Mouse (Mus musculus) liver, embryonic 13.5 days (tissue): ENCODE results near the gene Meis1. TPM values are rescaled to one million over a fixed set of nuclear protein-coding genes. Genes with fewer than 3 reads are reported as not detected.
A peak's percentile ranks its signal among the peaks of the same experiment; 100 is the strongest.

Experiments
- ATAC-seq: fragments of 200-750 bp; cut with Nextera tagmentation; 2 replicates; pipeline ENCODE4 v1.8.0; 2017; ENCODE audit warnings: low read depth, mild to moderate bottlenecking, moderate number of reproducible peaks, moderate library complexity
- DNase-seq: peaks from one replicate; pipeline ENCODE4 v3.0.0; 2022
- H3K27ac ChIP-seq: fragments of 300-500 bp; sonication (generic); 2 replicates; pipeline ENCODE4 v1.5.1; 2015; ENCODE audit warnings: moderate library complexity, mild to moderate bottlenecking, inconsistent platforms
- H3K27me3 ChIP-seq: fragments of 300-500 bp; sonication (generic); 2 replicates; pipeline ENCODE4 v1.6.1; 2015; ENCODE audit warnings: mild to moderate bottlenecking, inconsistent platforms
- H3K36me3 ChIP-seq: fragments of 300-500 bp; sonication (generic); 2 replicates; pipeline ENCODE4 v1.6.1; 2015; ENCODE audit warnings: mild to moderate bottlenecking, inconsistent platforms
- H3K4me1 ChIP-seq: fragments of 300-500 bp; sonication (generic); replicated peaks from 2 replicates; pipeline ENCODE4 v1.6.1; 2015; ENCODE audit warnings: inconsistent platforms
- H3K4me2 ChIP-seq: fragments of 300-500 bp; sonication (generic); 2 replicates; pipeline ENCODE4 v1.6.1; 2015; ENCODE audit warnings: inconsistent platforms, mild to moderate bottlenecking, moderate library complexity
- H3K4me3 ChIP-seq: fragments of 300-500 bp; sonication (generic); replicated peaks from 2 replicates; pipeline ENCODE4 v1.5.1; 2015; ENCODE audit warnings: mild to moderate bottlenecking, inconsistent platforms
- H3K9ac ChIP-seq: fragments of 300-500 bp; sonication (generic); 2 replicates; pipeline ENCODE4 v1.6.1; 2015; ENCODE audit warnings: mild to moderate bottlenecking, inconsistent platforms
- H3K9me3 ChIP-seq: fragments of 300-500 bp; sonication (generic); replicated peaks from 2 replicates; pipeline ENCODE4 v1.6.1; 2016; ENCODE audit warnings: inconsistent platforms
- WGBS: fragments of 180-500 bp; shearing (Covaris S2); methylation state at CpG from one replicate; pipeline ENCODE4 v1.1.7; 2015; ENCODE audit not compliant: insufficient replicate concordance; 5-methylcytosine and 5-hydroxymethylcytosine counted together
- polyA plus RNA-seq: library from polyadenylated mRNA; unstranded; fragments of >200 nt; fragmentation: Nextera tagmentation; extraction: Ambion mirVana; gene quantifications from 2 replicates; pipeline ENCODE4 v1.2.1, GENCODE M21; 2015

The Meis1 gene
- polyA plus RNA-seq, 1 experiment from 2014 or later: 10.7 TPM

GRCm38 (mm10) chr11:18889139-18889538 is 129.6 kb downstream of the Meis1 start:
- Histone ChIP-seq H3K27me3 (no peaks in the 10 kb centered on the region), H3K4me1 (peaks cover 14% of the 10 kb centered on the region), H3K4me3 (no peak overlapping the region), H3K9me3 (no peaks in the 10 kb centered on the region), H3K4me2 (no peak overlapping the region), H3K27ac (no peak overlapping the region), H3K9ac (no peak overlapping the region), H3K36me3 (no peaks in the 10 kb centered on the region)
- no peak for DNase-seq
- ATAC-seq: no peak
- 37% methylated on average over 5 of the region's 5 CpGs for WGBS

GRCm38 (mm10) chr11:18888651-18889050 is 130.1 kb downstream of the Meis1 start:
- no peak overlapping the region for H3K9ac ChIP-seq
- WGBS: 37% methylated on average over 1 of the region's 1 CpGs
- no peak overlapping the region for H3K4me3 ChIP-seq
- DNase-seq (no peak), ATAC-seq (no peak)
- peaks cover 18% of the 10 kb centered on the region for H3K4me1 ChIP-seq
- no peak overlapping the region for H3K27ac ChIP-seq
- H3K4me2 ChIP-seq: no peak overlapping the region
- no peaks in the 10 kb centered on the region for H3K36me3 ChIP-seq
- H3K27me3 ChIP-seq: no peaks in the 10 kb centered on the region
- H3K9me3 ChIP-seq: no peaks in the 10 kb centered on the region

- H3K4me1 ChIP-seq: peaks cover 18% of the 10 kb centered on the region
- H3K27me3 ChIP-seq: no peaks in the 10 kb centered on the region
- DNase-seq (no peak), ATAC-seq (0 out of 2 replicates have a peak, but pooled peaks have one; percentile 58)
- H3K4me2 ChIP-seq: 0 out of 2 replicates have a peak overlapping the region, but pooled peaks have one; percentile 34
- H3K9ac ChIP-seq: no peak overlapping the region
- peaks cover 3% of the 10 kb centered on the region; the same call in 1 of the 2 replicates for H3K36me3 ChIP-seq
- 0 out of 2 replicates have a peak overlapping the region, but pooled peaks have one; percentile 10 for H3K4me3 ChIP-seq
- H3K9me3 ChIP-seq: no peaks in the 10 kb centered on the region
- H3K27ac ChIP-seq: no peak overlapping the region
- WGBS: 39% methylated on average over 9 of the region's 9 CpGs
Measured at GRCm38 (mm10) chr11:18885729-18886325, 133.0 kb downstream of the Meis1 start.

GRCm38 (mm10) chr11:18885036-18885728 is 133.6 kb downstream of the Meis1 start:
- ATAC-seq (0 out of 2 replicates have a peak, but pooled peaks have one; percentile 7), DNase-seq (no peak)
- Histone ChIP-seq H3K9me3 (no peaks in the 10 kb centered on the region), H3K9ac (no peak overlapping the region), H3K27ac (no peak overlapping the region; the same call in 1 of the 2 replicates), H3K4me2 (0 out of 2 replicates have a peak overlapping the region, but pooled peaks have one; percentile 34), H3K4me3 (peak overlapping the region; percentile 10; the same call in 1 of the 2 replicates), H3K36me3 (peaks cover 3% of the 10 kb centered on the region; the same call in 1 of the 2 replicates), H3K4me1 (peaks cover 18% of the 10 kb centered on the region), H3K27me3 (no peaks in the 10 kb centered on the region)
- 50% methylated on average over 6 of the region's 6 CpGs for WGBS

- ATAC-seq (no peak), DNase-seq (no peak)
- Histone ChIP-seq H3K27me3 (no peaks in the 10 kb centered on the region), H3K4me3 (no peak overlapping the region), H3K9ac (no peak overlapping the region), H3K4me1 (peaks cover 13% of the 10 kb centered on the region), H3K27ac (no peak overlapping the region), H3K4me2 (no peak overlapping the region), H3K9me3 (no peaks in the 10 kb centered on the region), H3K36me3 (peaks cover 3% of the 10 kb centered on the region; the same call in 1 of the 2 replicates)
- 55% methylated on average over 3 of the region's 3 CpGs for WGBS
Measured at GRCm38 (mm10) chr11:18883987-18884386, 134.8 kb downstream of the Meis1 start.

GRCm38 (mm10) chr11:18883507-18883881 is 135.3 kb downstream of the Meis1 start:
- Histone ChIP-seq H3K27me3 (peaks cover 3% of the 10 kb centered on the region; the same call in 1 of the 2 replicates), H3K36me3 (peaks cover 3% of the 10 kb centered on the region; the same call in 1 of the 2 replicates), H3K9me3 (no peaks in the 10 kb centered on the region), H3K9ac (no peak overlapping the region), H3K4me2 (no peak overlapping the region), H3K4me1 (peaks cover 10% of the 10 kb centered on the region), H3K27ac (no peak overlapping the region), H3K4me3 (no peak overlapping the region)
- no peak for ATAC-seq
- WGBS: 51% methylated on average over 2 of the region's 2 CpGs
- no peak for DNase-seq

- H3K4me2 ChIP-seq: no peak overlapping the region
- ATAC-seq (no peak), DNase-seq (no peak)
- WGBS: 63% methylated on average over 3 of the region's 3 CpGs
- peaks cover 3% of the 10 kb centered on the region; the same call in 1 of the 2 replicates for H3K36me3 ChIP-seq
- no peak overlapping the region for H3K27ac ChIP-seq
- H3K4me1 ChIP-seq: peaks cover 10% of the 10 kb centered on the region
- no peak overlapping the region for H3K4me3 ChIP-seq
- peaks cover 6% of the 10 kb centered on the region for H3K27me3 ChIP-seq
- H3K9me3 ChIP-seq: no peaks in the 10 kb centered on the region
- no peak overlapping the region for H3K9ac ChIP-seq
Measured at GRCm38 (mm10) chr11:18882747-18883506, 135.9 kb downstream of the Meis1 start.

GRCm38 (mm10) chr11:18882315-18882714 is 136.5 kb downstream of the Meis1 start:
- Histone ChIP-seq H3K4me1 (peaks cover 11% of the 10 kb centered on the region), H3K27me3 (peaks cover 12% of the 10 kb centered on the region), H3K36me3 (peaks cover 3% of the 10 kb centered on the region; the same call in 1 of the 2 replicates), H3K9me3 (no peaks in the 10 kb centered on the region), H3K27ac (no peak overlapping the region), H3K9ac (no peak overlapping the region), H3K4me2 (no peak overlapping the region), H3K4me3 (no peak overlapping the region)
- 79% methylated on average over 5 of the region's 5 CpGs for WGBS
- no peak for ATAC-seq
- no peak for DNase-seq

- DNase-seq (no peak), ATAC-seq (no peak)
- H3K36me3 ChIP-seq: peaks cover 3% of the 10 kb centered on the region; the same call in 1 of the 2 replicates
- no peak overlapping the region for H3K4me2 ChIP-seq
- H3K9ac ChIP-seq: no peak overlapping the region
- peaks cover 23% of the 10 kb centered on the region for H3K4me1 ChIP-seq
- no peak overlapping the region for H3K4me3 ChIP-seq
- H3K27ac ChIP-seq: no peak overlapping the region
- 60% methylated on average over 5 of the region's 5 CpGs for WGBS
- H3K27me3 ChIP-seq: peaks cover 28% of the 10 kb centered on the region
- H3K9me3 ChIP-seq: no peaks in the 10 kb centered on the region
Measured at GRCm38 (mm10) chr11:18880806-18881205, 138.0 kb downstream of the Meis1 start.

- Histone ChIP-seq H3K4me2 (peak overlapping the region; percentile 68; the same call in 1 of the 2 replicates), H3K9me3 (no peaks in the 10 kb centered on the region), H3K4me3 (no peak overlapping the region), H3K4me1 (peaks cover 29% of the 10 kb centered on the region), H3K27ac (no peak overlapping the region), H3K9ac (no peak overlapping the region), H3K27me3 (peaks cover 41% of the 10 kb centered on the region), H3K36me3 (peaks cover 3% of the 10 kb centered on the region; the same call in 1 of the 2 replicates)
- ATAC-seq: no peak
- 0% methylated on average over 1 of the region's 1 CpGs for WGBS
- DNase-seq: no peak
Measured at GRCm38 (mm10) chr11:18879456-18879818, 139.3 kb downstream of the Meis1 start.
